Mouse (Mus musculus) inflammation-experienced regulatory T-cells, adult 6 months (primary cell): ENCODE data around the gene Sema4g. TPM values are rescaled to one million over a fixed set of nuclear protein-coding genes. Genes with fewer than 3 reads are reported as not detected.

Source experiments
- polyA plus RNA-seq, 3 experiments: library from polyadenylated mRNA; unstranded; fragments of 100-300 nt; shearing (Covaris generic); gene quantifications; one replicate each; pipeline ENCODE4 v1.2.1; 2017

Sema4g gene
- polyA plus RNA-seq, 3 experiments from 2014 or later: 0.08 TPM; not detected in 2

Other genes with a start within 250 kb of the Sema4g start
- not detected for gene Pax2, start 233.1 kb upstream of the Sema4g start, polyA plus RNA-seq
- gene Slf2, start 58.0 kb upstream of the Sema4g start, polyA plus RNA-seq: 10 to 100 TPM; 24.9 to 27.0 (median 25.0) TPM
- gene Twnk, start 16.6 kb downstream of the Sema4g start, polyA plus RNA-seq: 10 to 100 TPM in 1 of 3 experiments, 1 to 10 TPM in 2; 4.7 to 10.7 (median 9.8) TPM
- gene Mrpl43, start 17.3 kb downstream of the Sema4g start, polyA plus RNA-seq: 10 to 100 TPM; 51.6 to 65.3 (median 55.9) TPM
- 1 to 10 TPM in 1 of 3 experiments, under 1 TPM in 1, not detected in 1; 0.99 to 1.1 TPM for gene Lzts2, start 25.3 kb downstream of the Sema4g start, polyA plus RNA-seq
- not detected for gene Pdzd7, start 56.6 kb downstream of the Sema4g start, polyA plus RNA-seq
- gene Sfxn3, start 58.4 kb downstream of the Sema4g start, polyA plus RNA-seq: 10 to 100 TPM; 61.5 to 97.7 (median 97.5) TPM
- gene Kazald1, start 86.1 kb downstream of the Sema4g start, polyA plus RNA-seq: 1 to 10 TPM in 1 of 3 experiments, under 1 TPM in 2; 0.21 to 1.0 (median 0.56) TPM
- gene Tlx1, start 161.6 kb downstream of the Sema4g start, polyA plus RNA-seq: not detected
- not detected for gene Lbx1, start 246.7 kb downstream of the Sema4g start, polyA plus RNA-seq